Mouse (Mus musculus) adrenal gland, adult 2 months (tissue): Measurements from ENCODE around the gene Prps1l1. TPM values are rescaled to one million over a fixed set of nuclear protein-coding genes. Genes with fewer than 3 reads are reported as not detected.

Source experiments
- DNase-seq: peaks from one replicate; pipeline ENCODE4 v3.0.0; 2021
- polyA plus RNA-seq: library from polyadenylated mRNA; depleted of rRNA; stranded (reverse); fragments of >200 nt; gene quantifications from 2 replicates; pipeline ENCODE4 v1.2.3, GENCODE M21; 2012; rRNA removed
- total RNA-seq, 2 experiments: library from RNA; stranded (reverse); gene quantifications; 2 replicates each; pipeline ENCODE4 v1.2.3; 2021

The Prps1l1 gene
- total and polyA plus RNA-seq, 3 experiments: not detected

- DNase-seq: no peak
Observed at GRCm38 (mm10) chr12:35025916-35026432, 41.4 kb downstream of the Prps1l1 start.

GRCm38 (mm10) chr12:35027533-35027932 is 43.0 kb downstream of the Prps1l1 start:
- no peak for DNase-seq

Other genes starting within 250 kb of the Prps1l1 start
- gene Hdac9, start 67.7 kb upstream of the Prps1l1 start, total RNA-seq: 1 to 10 TPM in 1 of 2 experiments, under 1 TPM in 1; 0.95 to 1.6 TPM
- 0.15 and 0.31 TPM in 2 replicates for gene Hdac9, start 67.7 kb upstream of the Prps1l1 start, polyA plus RNA-seq
- gene Snx13, start 62.4 kb downstream of the Prps1l1 start, total RNA-seq: 10 to 100 TPM; 37.3 to 37.4 TPM
- 5.9 and 10.2 TPM in 2 replicates for gene Snx13, start 62.4 kb downstream of the Prps1l1 start, polyA plus RNA-seq